Mouse (Mus musculus): ENCODE measurements around the gene Erbb2.

DNA sequence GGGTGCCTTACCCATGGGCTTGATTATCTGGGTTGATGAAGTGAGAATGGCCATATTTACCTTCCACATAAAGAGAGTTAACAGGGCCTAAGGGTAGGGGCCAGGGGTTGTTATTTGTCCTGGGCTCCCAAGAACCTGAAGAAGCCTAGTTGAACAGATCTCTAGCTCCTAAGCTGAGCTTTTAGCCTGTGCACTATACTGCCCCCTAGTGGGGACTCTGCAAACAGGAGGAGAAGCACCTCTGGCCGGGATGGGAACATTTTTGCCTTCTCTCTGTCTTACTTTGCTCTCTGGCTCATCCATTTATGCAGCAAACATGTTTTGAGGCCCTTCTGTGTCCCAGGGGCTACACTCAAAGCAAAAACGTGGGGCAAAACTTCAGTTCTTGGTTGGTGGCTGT lies 39.9 kb upstream of the Erbb2 start:
- TF ChIP-seq CTCF (IDR thresholded peaks at IDR 0.05; ENCODE audit: extremely low read depth, insufficient read length, insufficient replicate concordance, low read depth, low read length) (peak; percentile 90; the same call in 1 of the 2 replicates), POLR2A (IDR thresholded peaks at IDR 0.05; ENCODE audit: low read depth, low read length) (no peak)

Data from small intestine, adult 2 months (tissue).